Mouse (Mus musculus): ENCODE data around the gene Acad8. TPM values are rescaled to one million over a fixed set of nuclear protein-coding genes. Genes with fewer than 3 reads are reported as not detected.

Gene Acad8
- total RNA-seq, 2 experiments from 2014 or later, result 34.5 to 36.7 TPM

DNA sequence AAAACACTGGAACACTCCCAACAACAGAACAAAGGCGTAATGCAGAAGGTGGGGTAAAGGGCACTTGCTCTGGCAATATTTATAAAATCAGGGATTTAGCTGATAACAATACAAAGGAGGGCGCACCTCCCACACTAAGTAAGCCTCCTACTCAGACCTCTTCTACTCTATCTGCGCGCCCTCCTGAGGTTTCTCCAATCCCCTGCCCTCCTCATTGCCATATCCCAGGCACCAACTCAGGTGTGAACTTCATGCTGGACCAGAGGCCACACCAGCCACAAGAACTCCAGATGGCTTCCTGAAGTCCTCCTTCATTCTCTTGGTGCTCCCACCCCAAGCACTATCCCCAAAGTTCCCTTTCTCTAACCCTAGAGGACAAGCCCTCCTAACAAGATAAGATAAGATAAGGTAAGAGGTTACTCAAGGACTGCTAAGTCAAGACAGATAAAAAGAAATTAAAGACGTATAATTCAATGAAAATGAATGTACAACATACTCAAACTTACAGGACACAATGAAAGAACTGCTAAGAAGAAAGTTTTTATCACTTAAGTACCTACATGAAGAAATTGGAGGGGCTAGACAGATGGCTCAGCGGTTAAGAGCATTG, 13.6 kb downstream of the Acad8 start:
- no peak for DNase-seq (ENCODE audit: low spot score in 2 of 2)

DNA sequence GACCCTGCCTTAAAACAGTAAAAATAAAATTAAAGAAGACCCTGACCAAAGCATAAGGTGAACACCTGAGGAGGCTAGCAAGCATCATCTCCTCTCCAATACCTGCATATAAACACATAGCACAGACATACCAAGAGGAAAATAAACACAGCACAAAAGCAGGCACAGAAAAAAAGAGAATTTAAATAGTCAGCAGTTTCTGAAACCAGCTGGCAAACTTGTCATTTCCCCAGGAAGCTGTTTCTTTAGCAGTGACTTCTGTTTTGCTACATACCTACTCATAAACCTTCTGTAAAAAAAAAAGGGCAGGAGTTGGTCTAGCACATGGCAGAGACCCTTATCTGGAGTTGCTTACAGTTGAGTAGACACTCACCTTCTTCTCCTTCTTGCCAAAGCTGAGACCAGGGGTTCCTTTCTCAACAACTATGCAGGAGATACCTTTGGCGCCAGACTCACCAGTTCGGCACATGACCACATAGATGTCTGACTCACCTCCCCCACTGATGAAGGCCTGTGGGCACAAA, 14.2 kb downstream of the Acad8 start:
- DNase-seq (ENCODE audit: low spot score in 2 of 2), result no peak

DNA sequence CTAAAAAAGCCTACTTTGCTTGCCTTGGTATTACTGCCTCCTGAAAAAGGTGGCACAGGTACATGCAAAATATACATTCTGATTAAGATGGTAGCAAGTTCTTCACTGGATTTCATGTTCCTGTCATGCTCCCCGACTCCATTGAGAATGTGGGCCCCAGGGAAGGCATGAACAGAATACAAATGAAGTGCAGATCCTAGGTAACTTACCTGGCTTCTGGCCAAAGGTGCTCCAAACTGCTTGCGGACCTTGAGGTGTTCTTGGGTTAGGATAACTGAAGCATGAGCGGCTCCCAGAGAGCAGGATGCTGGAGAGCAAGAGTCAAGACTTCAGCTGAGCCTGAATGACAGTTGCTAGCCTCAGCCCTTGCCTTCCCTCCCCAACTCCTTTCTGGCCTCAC, 20.6 kb downstream of the Acad8 start:
- DNase-seq (ENCODE audit: low spot score in 2 of 2), result no peak

DNA sequence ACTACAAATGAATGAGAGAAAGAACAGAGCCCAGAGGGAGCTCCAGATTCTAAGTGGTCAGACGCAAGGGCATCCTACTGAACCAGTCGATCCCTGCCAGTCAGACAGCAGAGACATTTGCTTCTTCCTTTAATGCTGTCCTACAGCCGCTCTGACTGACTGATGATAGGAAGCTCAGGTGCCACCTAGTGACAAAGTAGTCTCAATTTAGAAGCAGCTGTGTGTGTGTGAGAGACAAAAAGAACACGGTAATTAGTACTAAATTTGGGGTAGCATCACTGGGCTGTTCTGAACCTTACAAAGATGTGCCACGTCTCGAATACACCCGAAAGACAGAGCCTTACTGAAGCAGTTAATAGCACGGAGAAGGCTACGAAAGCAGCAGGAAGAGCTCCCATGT, 21.6 kb downstream of the Acad8 start:
- DNase-seq (ENCODE audit: low spot score in 2 of 2), result no peak

DNA sequence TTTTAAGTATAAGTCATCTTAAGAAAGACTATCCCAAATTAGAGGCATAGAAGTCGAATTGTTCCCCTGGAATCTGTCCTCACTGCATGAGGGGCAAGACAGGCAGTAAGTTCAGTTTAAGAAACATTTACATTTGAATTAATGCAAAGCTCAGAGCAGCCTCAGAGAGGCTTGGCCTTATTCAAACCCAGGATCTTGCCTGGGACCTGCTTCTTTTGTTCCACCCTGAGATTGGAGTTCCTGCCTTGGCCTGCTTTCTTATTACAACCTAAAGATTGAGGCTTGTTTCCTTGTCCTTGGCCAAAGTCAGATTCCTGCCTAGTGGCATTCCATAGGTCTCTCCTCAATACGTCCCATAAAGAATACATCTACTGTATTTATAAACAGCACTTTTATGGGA, 51.6 kb downstream of the Acad8 start:
- no peak for DNase-seq (ENCODE audit: low spot score in 2 of 2)

DNA sequence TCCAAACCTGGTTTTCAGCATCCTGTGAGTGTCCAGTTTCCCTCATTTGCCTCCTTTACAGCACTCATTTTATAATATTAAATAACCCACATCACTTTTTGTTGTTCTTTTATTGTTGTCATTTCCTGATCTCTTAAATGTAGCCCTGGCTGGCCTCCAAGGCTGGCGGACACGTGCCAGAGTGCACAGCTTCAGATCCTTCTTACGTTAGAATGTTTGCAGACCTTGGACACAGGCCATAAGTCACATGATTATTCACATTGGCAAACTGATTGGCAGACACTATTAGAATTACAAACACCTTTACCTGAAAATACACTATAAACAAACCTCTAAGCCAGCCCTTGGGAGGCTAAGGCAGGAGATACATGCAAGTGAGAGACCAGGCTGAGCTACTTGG, 75.2 kb downstream of the Acad8 start:
- DNase-seq (ENCODE audit: low spot score in 2 of 2), result no peak

Other genes with a start within 250 kb of the Acad8 start
- gene Glb1l2, start 193.1 kb downstream of the Acad8 start, total RNA-seq (2021), result 1 to 10 TPM; 3.8 to 5.7 TPM
- not detected for gene Glb1l3, start 138.7 kb downstream of the Acad8 start, total RNA-seq (2021)
- gene Gm1110, start 76.5 kb downstream of the Acad8 start, total RNA-seq (2021), result not detected
- 10 to 100 TPM; 39.3 to 40.8 TPM for gene Thyn1, start 144 bp upstream of the Acad8 start, total RNA-seq (2021)
- gene Vps26b, start 30.5 kb upstream of the Acad8 start, total RNA-seq (2021), result 10 to 100 TPM; 35.5 to 41.7 TPM
- gene Ncapd3, start 30.6 kb upstream of the Acad8 start, total RNA-seq (2021), result 10 to 100 TPM; 14.5 to 17.4 TPM
- gene Jam3, start 155.9 kb upstream of the Acad8 start, total RNA-seq (2021), result 10 to 100 TPM; 52.0 to 55.6 TPM

Measured in gastrocnemius, postnatal 4 days (tissue).